Mouse (Mus musculus) liver, adult 2 months (tissue): ENCODE data around the gene Gm38431.

Experiments
- CTCF ChIP-seq: fragments of 200-500 bp; IDR thresholded peaks from 2 replicates; pipeline ENCODE4 v1.5.1; 2011; ENCODE audit warnings: low read depth, low read length, control low read depth
- POLR2A ChIP-seq: fragments of 200-500 bp; IDR thresholded peaks from 2 replicates; pipeline ENCODE4 v1.6.1; 2011; ENCODE audit warnings: low read length, control low read depth; ENCODE audit not compliant: insufficient read depth; ENCODE audit errors: extremely low read depth

- TF ChIP-seq POLR2A (no peak), CTCF (no peak)
These were observed 6.0 kb upstream of the Gm38431 start for GRCm38 (mm10) chr9:21097793-21098192.
